Mouse (Mus musculus) embryonic facial prominence, embryonic 13.5 days (tissue): Measurements from ENCODE around the gene Eif3k. TPM values are rescaled to one million over a fixed set of nuclear protein-coding genes. Genes with fewer than 3 reads are reported as not detected.
A peak's percentile ranks its signal among the peaks of the same experiment; 100 is the strongest.

Experiments
- ATAC-seq: fragments of 200-750 bp; cut with Nextera tagmentation; 2 replicates; pipeline ENCODE4 v1.8.0; 2017; ENCODE audit warnings: low read depth; ENCODE audit not compliant: insufficient number of reproducible peaks, insufficient read depth, low FRiP score, low TSS enrichment
- H3K27ac ChIP-seq: fragments of 300-500 bp; sonication (generic); 2 replicates; pipeline ENCODE4 v1.5.1; 2015; ENCODE audit warnings: moderate library complexity, mild to moderate bottlenecking, inconsistent platforms
- H3K27me3 ChIP-seq: fragments of 300-500 bp; sonication (generic); 2 replicates; pipeline ENCODE4 v1.6.1; 2015; ENCODE audit warnings: mild to moderate bottlenecking, inconsistent platforms
- H3K36me3 ChIP-seq: fragments of 300-500 bp; sonication (generic); 2 replicates; pipeline ENCODE4 v1.6.1; 2015; ENCODE audit warnings: mild to moderate bottlenecking, inconsistent platforms
- H3K4me1 ChIP-seq: fragments of 300-500 bp; sonication (generic); 2 replicates; pipeline ENCODE4 v1.6.1; 2015; ENCODE audit warnings: inconsistent platforms
- H3K4me2 ChIP-seq: fragments of 300-500 bp; sonication (generic); 2 replicates; pipeline ENCODE4 v1.6.1; 2015; ENCODE audit warnings: moderate library complexity, mild to moderate bottlenecking, inconsistent platforms
- H3K4me3 ChIP-seq: fragments of 300-500 bp; sonication (generic); 2 replicates; pipeline ENCODE4 v1.5.1; 2015; ENCODE audit warnings: mild to moderate bottlenecking, inconsistent platforms
- H3K9ac ChIP-seq: fragments of 300-500 bp; sonication (generic); 2 replicates; pipeline ENCODE4 v1.6.1; 2015; ENCODE audit warnings: mild to moderate bottlenecking, inconsistent platforms
- H3K9me3 ChIP-seq: fragments of 300-500 bp; sonication (generic); 2 replicates; pipeline ENCODE4 v1.6.1; 2016; ENCODE audit warnings: inconsistent platforms
- WGBS: fragments of 180-500 bp; shearing (Covaris S2); methylation state at CpG from one replicate; pipeline ENCODE4 v1.1.7; 2015; ENCODE audit warnings: mixed read lengths; 5-methylcytosine and 5-hydroxymethylcytosine counted together
- polyA plus RNA-seq: library from polyadenylated mRNA; unstranded; fragments of >200 nt; fragmentation: Nextera tagmentation; extraction: Ambion mirVana; gene quantifications from 2 replicates; pipeline ENCODE4 v1.2.1, GENCODE M21; 2015

Eif3k gene
- polyA plus RNA-seq, 1 experiment from 2014 or later: 453 TPM

GRCm38 (mm10) chr7:28931695-28932039 is 50.0 kb downstream of the Eif3k start:
- peaks cover 52% of the 10 kb centered on the region for H3K4me1 ChIP-seq
- WGBS: 78% methylated on average over 4 of the region's 4 CpGs

GRCm38 (mm10) chr7:28931032-28931694 is 50.5 kb downstream of the Eif3k start:
- H3K4me2 ChIP-seq: no peak overlapping the region
- H3K36me3 ChIP-seq: peaks cover 9% of the 10 kb centered on the region; the same call in 1 of the 2 replicates
- H3K9ac ChIP-seq: 0 out of 2 replicates have a peak overlapping the region, but pooled peaks have one; percentile 8

More at GRCm38 (mm10) chr7:28931695-28932039, 50.0 kb downstream of the Eif3k start:
- no peak for ATAC-seq
- no peak overlapping the region for H3K4me2 ChIP-seq
- H3K9me3 ChIP-seq: no peaks in the 10 kb centered on the region
- H3K4me3 ChIP-seq: no peak overlapping the region
- H3K27me3 ChIP-seq: no peaks in the 10 kb centered on the region
- no peak overlapping the region for H3K27ac ChIP-seq
- no peak overlapping the region for H3K9ac ChIP-seq
- H3K36me3 ChIP-seq: peaks cover 9% of the 10 kb centered on the region; the same call in 1 of the 2 replicates

GRCm38 (mm10) chr7:28930320-28931031 is 51.2 kb downstream of the Eif3k start:
- Histone ChIP-seq H3K9ac (0 out of 2 replicates have a peak overlapping the region, but pooled peaks have one; percentile 8), H3K4me1 (peaks cover 56% of the 10 kb centered on the region), H3K36me3 (peaks cover 5% of the 10 kb centered on the region; the same call in 1 of the 2 replicates), H3K4me2 (no peak overlapping the region), H3K27ac (peak overlapping the region; percentile 78), H3K27me3 (no peaks in the 10 kb centered on the region), H3K4me3 (no peak overlapping the region), H3K9me3 (no peaks in the 10 kb centered on the region)
- ATAC-seq: no peak
- 56% methylated on average over 5 of the region's 5 CpGs for WGBS

More at GRCm38 (mm10) chr7:28931032-28931694, 50.5 kb downstream of the Eif3k start:
- Histone ChIP-seq H3K4me3 (no peak overlapping the region), H3K9me3 (no peaks in the 10 kb centered on the region), H3K4me1 (peaks cover 52% of the 10 kb centered on the region), H3K27ac (peak overlapping the region; percentile 78), H3K27me3 (no peaks in the 10 kb centered on the region)
- 76% methylated on average over 7 of the region's 7 CpGs for WGBS
- ATAC-seq: no peak

GRCm38 (mm10) chr7:28929381-28929780 is 52.3 kb downstream of the Eif3k start:
- no peak overlapping the region; the same call in 1 of the 2 replicates for H3K4me2 ChIP-seq
- peaks cover 67% of the 10 kb centered on the region for H3K4me1 ChIP-seq
- 28% methylated on average over 3 of the region's 3 CpGs for WGBS
- H3K36me3 ChIP-seq: peaks cover 5% of the 10 kb centered on the region; the same call in 1 of the 2 replicates
- H3K27me3 ChIP-seq: no peaks in the 10 kb centered on the region
- no peak for ATAC-seq
- peak overlapping the region; percentile 55 for H3K27ac ChIP-seq
- H3K4me3 ChIP-seq: no peak overlapping the region
- no peak overlapping the region for H3K9ac ChIP-seq
- H3K9me3 ChIP-seq: no peaks in the 10 kb centered on the region

GRCm38 (mm10) chr7:28926172-28926571 is 55.5 kb downstream of the Eif3k start:
- ATAC-seq: no peak
- peak overlapping the region; percentile 76 for H3K27ac ChIP-seq
- H3K27me3 ChIP-seq: no peaks in the 10 kb centered on the region
- H3K4me2 ChIP-seq: no peak overlapping the region
- H3K4me3 ChIP-seq: no peak overlapping the region
- H3K4me1 ChIP-seq: peaks cover 79% of the 10 kb centered on the region
- WGBS: 54% methylated on average over 2 of the region's 2 CpGs
- no peaks in the 10 kb centered on the region for H3K9me3 ChIP-seq
- H3K9ac ChIP-seq: no peak overlapping the region
- H3K36me3 ChIP-seq: peaks cover 6% of the 10 kb centered on the region

GRCm38 (mm10) chr7:28925317-28925716 is 56.3 kb downstream of the Eif3k start:
- peaks cover 79% of the 10 kb centered on the region for H3K4me1 ChIP-seq
- H3K4me2 ChIP-seq: no peak overlapping the region; the same call in 1 of the 2 replicates
- H3K36me3 ChIP-seq: peaks cover 10% of the 10 kb centered on the region
- peak overlapping the region; percentile 76 for H3K27ac ChIP-seq
- 24% methylated on average over 9 of the region's 9 CpGs for WGBS
- H3K27me3 ChIP-seq: no peaks in the 10 kb centered on the region
- no peak for ATAC-seq
- no peaks in the 10 kb centered on the region for H3K9me3 ChIP-seq
- H3K4me3 ChIP-seq: no peak overlapping the region
- H3K9ac ChIP-seq: 0 out of 2 replicates have a peak overlapping the region, but pooled peaks have one; percentile 12

GRCm38 (mm10) chr7:28924802-28925201 is 56.9 kb downstream of the Eif3k start:
- Histone ChIP-seq H3K27ac (peak overlapping the region; percentile 76), H3K9ac (peak overlapping the region; percentile 12; the same call in 1 of the 2 replicates), H3K9me3 (no peaks in the 10 kb centered on the region), H3K4me3 (no peak overlapping the region), H3K36me3 (peaks cover 10% of the 10 kb centered on the region), H3K4me2 (no peak overlapping the region), H3K27me3 (no peaks in the 10 kb centered on the region), H3K4me1 (peaks cover 80% of the 10 kb centered on the region)
- no peak for ATAC-seq
- 77% methylated on average over 3 of the region's 3 CpGs for WGBS

GRCm38 (mm10) chr7:28923865-28924291 is 57.8 kb downstream of the Eif3k start:
- WGBS: 9% methylated on average over 4 of the region's 4 CpGs
- H3K4me2 ChIP-seq: no peak overlapping the region
- H3K9me3 ChIP-seq: no peaks in the 10 kb centered on the region
- peaks cover 80% of the 10 kb centered on the region for H3K4me1 ChIP-seq
- ATAC-seq: no peak
- H3K4me3 ChIP-seq: no peak overlapping the region
- H3K27me3 ChIP-seq: no peaks in the 10 kb centered on the region
- H3K9ac ChIP-seq: 0 out of 2 replicates have a peak overlapping the region, but pooled peaks have one; percentile 12
- peaks cover 10% of the 10 kb centered on the region for H3K36me3 ChIP-seq
- peak overlapping the region; percentile 76 for H3K27ac ChIP-seq

GRCm38 (mm10) chr7:28922606-28923005 is 59.1 kb downstream of the Eif3k start:
- no peak overlapping the region for H3K4me2 ChIP-seq
- no peak for ATAC-seq
- H3K27me3 ChIP-seq: no peaks in the 10 kb centered on the region
- 0 out of 2 replicates have a peak overlapping the region, but pooled peaks have one; percentile 24 for H3K27ac ChIP-seq
- peaks cover 23% of the 10 kb centered on the region for H3K36me3 ChIP-seq
- H3K9me3 ChIP-seq: no peaks in the 10 kb centered on the region
- no peak overlapping the region for H3K4me3 ChIP-seq
- 65% methylated on average over 4 of the region's 4 CpGs for WGBS
- H3K4me1 ChIP-seq: peaks cover 91% of the 10 kb centered on the region
- H3K9ac ChIP-seq: no peak overlapping the region

GRCm38 (mm10) chr7:28921722-28922465 is 59.8 kb downstream of the Eif3k start:
- H3K27ac ChIP-seq: no peak overlapping the region; the same call in 1 of the 2 replicates
- H3K9me3 ChIP-seq: no peaks in the 10 kb centered on the region
- no peak overlapping the region for H3K4me3 ChIP-seq
- no peak for ATAC-seq
- H3K27me3 ChIP-seq: no peaks in the 10 kb centered on the region
- no peak overlapping the region for H3K4me2 ChIP-seq
- WGBS: 90% methylated on average over 8 of the region's 8 CpGs
- no peak overlapping the region for H3K9ac ChIP-seq
- H3K4me1 ChIP-seq: peaks cover 96% of the 10 kb centered on the region
- peaks cover 30% of the 10 kb centered on the region for H3K36me3 ChIP-seq
